ENCODE assay signal across 17 mouse cellular contexts in genomic region chr14:60777485-60777919, GRCm38 (mm10). TPM values are rescaled to one million over a fixed set of nuclear protein-coding genes. Genes with fewer than 3 reads are reported as not detected.
DNase-seq lines count a peak whose midpoint lies in the region; ATAC-seq lines count a peak whose summit lies in the region.
"Had no signal": no experiment of that assay in that cellular context is flagged by ENCODE, and none has a peak within 500 bp of the region (broad histone marks: within the 10 kb centered on the region; RNA-seq: fewer than 3 reads in every experiment).

No protein-coding gene starts in this region.

- no peak overlapping the region for H3K4me2 ChIP-seq in liver, embryonic 12.5 days
- H3K4me2 ChIP-seq in neural tube, embryonic 15.5 days, result no peak overlapping the region
- H3K4me2 ChIP-seq: embryonic facial prominence, embryonic 15.5 days; forebrain, embryonic 12.5 days; kidney, embryonic 15.5 days; limb, embryonic 15.5 days had no signal

- peak; percentile 71; the same call in 1 of the 2 replicates for ATAC-seq in liver, embryonic 12.5 days
- no peak for ATAC-seq in inflammation-experienced regulatory T-cells, adult 6 months
- ATAC-seq in neural tube, embryonic 15.5 days (ENCODE audit: low FRiP score), result no peak
- ATAC-seq: hindbrain, postnatal 0 days had no signal

- H3K27ac ChIP-seq in liver, embryonic 12.5 days, result no peak overlapping the region
- no peak overlapping the region for H3K27ac ChIP-seq in neural tube, embryonic 15.5 days (replicated peaks)
- H3K27ac ChIP-seq: embryonic facial prominence, embryonic 15.5 days; forebrain, embryonic 12.5 days; hindbrain, postnatal 0 days; kidney, embryonic 15.5 days; limb, embryonic 15.5 days had no signal

- no peaks in the 10 kb centered on the region for H3K36me3 ChIP-seq in liver, embryonic 12.5 days
- no peaks in the 10 kb centered on the region for H3K36me3 ChIP-seq in neural tube, embryonic 15.5 days
- H3K36me3 ChIP-seq: embryonic facial prominence, embryonic 15.5 days; forebrain, embryonic 12.5 days; kidney, embryonic 15.5 days; limb, embryonic 15.5 days had no signal

- peaks cover 9% of the 10 kb centered on the region; the same call in 1 of the 2 replicates for H3K4me1 ChIP-seq in liver, embryonic 12.5 days
- no peaks in the 10 kb centered on the region for H3K4me1 ChIP-seq in neural tube, embryonic 15.5 days
- H3K4me1 ChIP-seq: embryonic facial prominence, embryonic 15.5 days; forebrain, embryonic 12.5 days; kidney, embryonic 15.5 days; limb, embryonic 15.5 days had no signal

- H3K9me3 ChIP-seq in liver, embryonic 12.5 days (replicated peaks), result no peaks in the 10 kb centered on the region
- H3K9me3 ChIP-seq in neural tube, embryonic 15.5 days (replicated peaks), result no peaks in the 10 kb centered on the region
- H3K9me3 ChIP-seq: embryonic facial prominence, embryonic 15.5 days; forebrain, embryonic 12.5 days; kidney, embryonic 15.5 days; limb, embryonic 15.5 days had no signal

- peak; percentile 73 for DNase-seq in 416B (ENCODE audit: low read depth)
- DNase-seq in NIH3T3 (ENCODE audit: low read depth), result peak; percentile 28
- DNase-seq in thymus, postnatal 0 days (ENCODE audit: low spot score), result peak; percentile 44
- DNase-seq in adrenal gland, postnatal 25 days, result no peak
- DNase-seq: adrenal gland, postnatal 14 days; cerebellum, postnatal 36 days; lung, postnatal 4 days; retina, postnatal 1 day had no signal

- WGBS in liver, embryonic 12.5 days (ENCODE audit: insufficient replicate concordance), result 68% methylated on average over 5 of the region's 5 CpGs
- WGBS in neural tube, embryonic 15.5 days, result 84% methylated on average over 5 of the region's 5 CpGs

- no peak overlapping the region for H3K9ac ChIP-seq in liver, embryonic 12.5 days
- no peak overlapping the region for H3K9ac ChIP-seq in neural tube, embryonic 15.5 days (replicated peaks)
- H3K9ac ChIP-seq: embryonic facial prominence, embryonic 15.5 days; forebrain, embryonic 12.5 days; kidney, embryonic 15.5 days; limb, embryonic 15.5 days had no signal

- no peak overlapping the region for H3K4me3 ChIP-seq in liver, embryonic 12.5 days
- H3K4me3 ChIP-seq in neural tube, embryonic 15.5 days (replicated peaks), result no peak overlapping the region
- H3K4me3 ChIP-seq: embryonic facial prominence, embryonic 15.5 days; forebrain, embryonic 12.5 days; kidney, embryonic 15.5 days; limb, embryonic 15.5 days had no signal

- H3K27me3 ChIP-seq in liver, embryonic 12.5 days (replicated peaks), result peaks cover 6% of the 10 kb centered on the region; the same call in 1 of the 2 replicates
- no peaks in the 10 kb centered on the region for H3K27me3 ChIP-seq in neural tube, embryonic 15.5 days (replicated peaks)
- H3K27me3 ChIP-seq: embryonic facial prominence, embryonic 15.5 days; limb, embryonic 15.5 days had no signal

RNA-seq across cellular contexts. Expression of gene Mipep, which starts 6.9 kb away (rescaled TPM):
- polyA plus RNA-seq in liver, embryonic 12.5 days (2016; fragmentation: Nextera tagmentation; extraction: Ambion mirVana), result 19.2 and 19.9 TPM in 2 replicates
- polyA plus RNA-seq in thymus, postnatal 0 days (2015; fragmentation: Nextera tagmentation; extraction: Ambion mirVana), result 13.9 and 15.5 TPM in 2 replicates
- polyA plus RNA-seq in inflammation-experienced regulatory T-cells, adult 6 months (2017; shearing (Covaris generic)), result 1 to 10 TPM; 1.7 to 2.1 (median 1.9) TPM
- total RNA-seq in adrenal gland, postnatal 25 days (2021), result 37.1 and 38.0 TPM in 2 replicates
- polyA plus RNA-seq in neural tube, embryonic 15.5 days (2015; fragmentation: Nextera tagmentation; extraction: Ambion mirVana), result 18.8 and 19.5 TPM in 2 replicates

RNA-seq across cellular contexts. Expression of gene C1qtnf9, which starts 9.6 kb away (rescaled TPM):
- 0.08 and 0.17 TPM in 2 replicates for polyA plus RNA-seq in liver, embryonic 12.5 days (2016; fragmentation: Nextera tagmentation; extraction: Ambion mirVana)
- 3.0 and 4.0 TPM in 2 replicates for polyA plus RNA-seq in thymus, postnatal 0 days (2015; fragmentation: Nextera tagmentation; extraction: Ambion mirVana)
- polyA plus RNA-seq in inflammation-experienced regulatory T-cells, adult 6 months (2017; shearing (Covaris generic)), result under 1 TPM in 1 of 3 experiments, not detected in 2; 0.30 TPM
- 4.0 and 4.9 TPM in 2 replicates for total RNA-seq in adrenal gland, postnatal 25 days (2021)
- polyA plus RNA-seq in neural tube, embryonic 15.5 days (2015; fragmentation: Nextera tagmentation; extraction: Ambion mirVana), result 0.49 and 0.55 TPM in 2 replicates
- total RNA-seq: hindbrain, postnatal 0 days had no signal
- polyA plus RNA-seq: neural tube, embryonic 14.5 days had no signal
